Mouse (Mus musculus): ENCODE measurements around the gene Zfp84. TPM values are rescaled to one million over a fixed set of nuclear protein-coding genes. Genes with fewer than 3 reads are reported as not detected.

Gene Zfp84
- polyA plus RNA-seq, 2 experiments = 11.6 to 14.0 TPM

DNA sequence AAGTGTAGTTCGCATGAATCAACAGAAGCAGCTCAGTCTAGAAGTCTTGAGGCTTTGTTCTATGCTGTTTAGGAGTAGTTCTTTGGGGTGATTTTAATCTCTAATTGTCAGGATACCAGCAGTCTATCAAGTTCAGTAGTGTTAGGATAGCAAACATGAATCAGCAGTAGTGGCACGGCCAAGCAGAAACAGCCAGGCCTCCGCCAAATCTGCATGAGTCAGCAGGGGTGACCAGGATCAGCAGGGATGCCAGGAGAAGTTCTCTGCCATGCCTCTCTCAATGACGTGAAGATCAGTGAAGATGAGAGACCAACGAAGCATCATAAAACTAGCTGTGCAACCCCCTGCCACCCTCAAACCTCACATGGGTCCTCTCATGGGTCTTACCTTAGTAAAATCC, 7.9 kb upstream of the Zfp84 start:
- 80% methylated on average over 5 of the region's 5 CpGs for WGBS
- no peak overlapping the region for H3K4me3 ChIP-seq (replicated peaks; ENCODE audit: low read length)
- 0 out of 2 replicates have a peak, but pooled peaks cover 4% of the 10 kb centered on the region for H3K36me3 ChIP-seq (ENCODE audit: control insufficient read depth, insufficient read depth, low read length)
- H3K9me3 ChIP-seq (ENCODE audit: control insufficient read depth, low read length) = no peaks in the 10 kb centered on the region
- H3K4me2 ChIP-seq (replicated peaks; ENCODE audit: low read depth, low read length, severe bottlenecking) = no peak overlapping the region
- DNase-seq (ENCODE audit: low spot score) = no peak
- no peak overlapping the region for H3K9ac ChIP-seq (ENCODE audit: low read depth, low read length, severe bottlenecking)
- no peak for TF ChIP-seq POLR2A (IDR thresholded peaks at IDR 0.05; ENCODE audit: borderline replicate concordance, extremely low read depth, insufficient read depth, insufficient read length)
- no peak overlapping the region for H3K27ac ChIP-seq (replicated peaks; ENCODE audit: low read depth, low read length)
- H3K4me1 ChIP-seq (ENCODE audit: control insufficient read depth, insufficient read depth, low read length) = no peaks in the 10 kb centered on the region
- H3K27me3 ChIP-seq (ENCODE audit: control insufficient read depth, insufficient read depth, low read length) = no peaks in the 10 kb centered on the region
- no peak for ATAC-seq (ENCODE audit: low FRiP score, low read depth)

DNA sequence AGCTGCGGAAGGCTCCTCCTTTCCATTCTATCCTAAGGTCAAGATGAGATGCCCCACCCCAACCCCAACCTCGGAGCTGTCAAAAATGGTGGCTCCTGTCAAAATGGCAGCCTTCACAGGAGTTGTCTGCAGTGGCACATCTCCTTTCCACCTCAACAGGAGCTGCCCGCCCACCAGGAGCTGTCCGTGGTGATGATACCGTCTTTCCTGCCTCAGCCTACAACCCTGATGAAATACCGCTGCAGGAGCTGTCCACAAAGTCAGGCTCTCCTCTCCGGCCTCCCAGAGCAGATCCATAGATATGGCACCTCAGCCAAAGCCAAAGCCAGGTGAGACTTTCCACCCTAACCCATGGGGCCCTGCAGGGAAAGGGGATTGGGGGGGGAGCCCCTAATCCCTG, 3.6 kb upstream of the Zfp84 start:
- no peak overlapping the region for H3K9ac ChIP-seq (ENCODE audit: low read depth, low read length, severe bottlenecking)
- H3K27ac ChIP-seq (replicated peaks; ENCODE audit: low read depth, low read length) = no peak overlapping the region
- no peak for TF ChIP-seq POLR2A (IDR thresholded peaks at IDR 0.05; ENCODE audit: borderline replicate concordance, extremely low read depth, insufficient read depth, insufficient read length)
- no peaks in the 10 kb centered on the region for H3K27me3 ChIP-seq (ENCODE audit: control insufficient read depth, insufficient read depth, low read length)
- 78% methylated on average over 7 of the region's 7 CpGs for WGBS
- no peak overlapping the region for H3K4me2 ChIP-seq (replicated peaks; ENCODE audit: low read depth, low read length, severe bottlenecking)
- no peaks in the 10 kb centered on the region for H3K9me3 ChIP-seq (ENCODE audit: control insufficient read depth, low read length)
- H3K4me3 ChIP-seq (replicated peaks; ENCODE audit: low read length) = no peak overlapping the region
- peaks cover 4% of the 10 kb centered on the region for H3K4me1 ChIP-seq (ENCODE audit: control insufficient read depth, insufficient read depth, low read length)
- 0 out of 2 replicates have a peak, but pooled peaks cover 4% of the 10 kb centered on the region for H3K36me3 ChIP-seq (ENCODE audit: control insufficient read depth, insufficient read depth, low read length)
- no peak for DNase-seq (ENCODE audit: low spot score)
- ATAC-seq (ENCODE audit: low FRiP score, low read depth) = no peak

DNA sequence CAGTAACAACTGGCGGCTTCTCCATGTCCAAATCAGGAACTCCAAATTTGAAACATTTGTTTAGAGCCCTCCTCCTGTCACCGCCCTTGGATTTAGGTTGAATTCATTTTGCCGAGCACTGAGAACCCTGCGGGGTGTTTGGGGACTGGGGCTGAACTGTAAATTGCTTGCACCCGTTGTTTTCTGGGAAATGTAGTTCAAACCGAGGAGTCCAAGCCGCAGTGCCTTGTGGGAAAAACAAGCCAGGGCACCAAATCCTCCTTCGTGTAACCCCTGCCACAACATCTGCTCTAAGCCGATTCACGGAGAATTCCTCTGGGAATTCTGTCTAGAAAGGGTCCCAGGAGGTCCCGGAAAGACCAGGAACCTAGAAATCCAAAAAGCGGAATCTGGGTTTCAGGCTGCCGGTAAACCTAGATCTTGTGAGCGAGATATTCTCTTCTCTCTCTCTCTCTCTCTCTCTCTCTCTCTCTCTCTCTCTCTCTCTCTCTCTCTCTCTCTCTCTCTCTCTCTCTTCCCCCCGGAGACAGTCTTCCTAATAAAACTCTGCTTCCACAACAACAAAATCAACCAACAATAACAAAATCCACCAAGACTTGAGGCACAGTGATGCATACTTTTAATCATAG, 1.2 kb upstream of the Zfp84 start:
- Histone ChIP-seq H3K9ac (ENCODE audit: low read depth, low read length, severe bottlenecking) (peak overlapping the region; percentile 58), H3K4me3 (replicated peaks; ENCODE audit: low read length) (peak overlapping the region; percentile 63), H3K27me3 (ENCODE audit: control insufficient read depth, insufficient read depth, low read length) (no peaks in the 10 kb centered on the region), H3K36me3 (ENCODE audit: control insufficient read depth, insufficient read depth, low read length) (peaks cover 12% of the 10 kb centered on the region), H3K9me3 (ENCODE audit: control insufficient read depth, low read length) (no peaks in the 10 kb centered on the region), H3K4me1 (ENCODE audit: control insufficient read depth, insufficient read depth, low read length) (peaks cover 4% of the 10 kb centered on the region), H3K27ac (replicated peaks; ENCODE audit: low read depth, low read length) (0 out of 2 replicates have a peak overlapping the region, but pooled peaks have one; percentile 52), H3K4me2 (replicated peaks; ENCODE audit: low read depth, low read length, severe bottlenecking) (peak overlapping the region; percentile 82)
- ATAC-seq (ENCODE audit: low FRiP score, low read depth) (peak; percentile 74), DNase-seq (ENCODE audit: low spot score) (peak; percentile 89)
- TF ChIP-seq POLR2A (IDR thresholded peaks at IDR 0.05; ENCODE audit: borderline replicate concordance, extremely low read depth, insufficient read depth, insufficient read length) = 0 out of 2 replicates have a peak, but pooled peaks have one; percentile 12
- 2% methylated on average over 15 of the region's 15 CpGs for WGBS

DNA sequence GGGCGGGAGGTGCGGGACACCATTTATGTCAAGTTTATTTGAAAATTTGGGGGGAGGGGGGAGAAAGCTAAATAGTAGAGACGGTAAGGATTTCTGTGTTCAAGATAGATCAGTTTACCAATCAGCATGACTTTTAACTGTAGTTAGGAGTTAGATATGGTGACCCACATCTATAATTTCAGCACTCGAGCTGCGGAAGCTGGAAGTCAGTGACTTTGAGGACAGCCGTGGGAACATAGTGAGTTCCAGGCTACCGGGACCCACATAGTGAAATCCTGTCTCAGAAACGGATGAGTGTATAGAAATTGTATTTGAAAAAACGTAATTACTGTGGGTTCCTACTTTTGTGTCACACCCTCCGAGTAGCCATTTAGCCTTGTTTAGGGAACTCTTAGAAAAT, 628 bp downstream of the Zfp84 start:
- H3K36me3 ChIP-seq (ENCODE audit: control insufficient read depth, insufficient read depth, low read length) = peaks cover 30% of the 10 kb centered on the region
- H3K4me3 ChIP-seq (replicated peaks; ENCODE audit: low read length) = peak overlapping the region; percentile 63
- no peaks in the 10 kb centered on the region for H3K9me3 ChIP-seq (ENCODE audit: control insufficient read depth, low read length)
- ATAC-seq (ENCODE audit: low FRiP score, low read depth) (no peak), DNase-seq (ENCODE audit: low spot score) (no peak)
- TF ChIP-seq POLR2A (IDR thresholded peaks at IDR 0.05; ENCODE audit: borderline replicate concordance, extremely low read depth, insufficient read depth, insufficient read length) = no peak
- H3K4me2 ChIP-seq (replicated peaks; ENCODE audit: low read depth, low read length, severe bottlenecking) = peak overlapping the region; percentile 55
- H3K27ac ChIP-seq (replicated peaks; ENCODE audit: low read depth, low read length) = peak overlapping the region; percentile 82
- WGBS = 8% methylated on average over 10 of the region's 10 CpGs
- H3K4me1 ChIP-seq (ENCODE audit: control insufficient read depth, insufficient read depth, low read length) = peaks cover 4% of the 10 kb centered on the region
- no peaks in the 10 kb centered on the region for H3K27me3 ChIP-seq (ENCODE audit: control insufficient read depth, insufficient read depth, low read length)
- peak overlapping the region; percentile 65 for H3K9ac ChIP-seq (ENCODE audit: low read depth, low read length, severe bottlenecking)

DNA sequence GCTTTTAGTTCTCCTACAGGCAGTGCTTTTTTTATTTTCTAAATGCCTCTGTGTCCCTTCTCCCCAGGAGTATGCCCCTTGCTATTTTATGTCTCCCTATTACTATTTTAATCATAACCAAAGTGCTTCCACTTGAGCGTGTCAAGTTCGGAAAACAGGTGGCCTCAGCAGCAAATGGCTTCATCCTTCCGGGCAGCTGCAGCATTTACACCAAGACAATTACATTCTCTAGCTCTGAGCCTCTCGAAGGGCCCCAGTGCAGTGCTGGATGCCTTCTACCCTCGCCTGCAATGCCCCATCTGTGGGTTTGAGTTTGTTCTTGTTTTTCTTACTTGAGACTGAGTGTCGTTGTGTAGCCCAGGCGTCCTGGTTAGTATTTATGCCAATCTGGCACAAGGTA, 5.2 kb downstream of the Zfp84 start:
- peaks cover 4% of the 10 kb centered on the region for H3K4me1 ChIP-seq (ENCODE audit: control insufficient read depth, insufficient read depth, low read length)
- no peaks in the 10 kb centered on the region for H3K27me3 ChIP-seq (ENCODE audit: control insufficient read depth, insufficient read depth, low read length)
- H3K4me3 ChIP-seq (replicated peaks; ENCODE audit: low read length) = no peak overlapping the region
- H3K36me3 ChIP-seq (ENCODE audit: control insufficient read depth, insufficient read depth, low read length) = peaks cover 71% of the 10 kb centered on the region
- no peak overlapping the region for H3K9ac ChIP-seq (ENCODE audit: low read depth, low read length, severe bottlenecking)
- DNase-seq (ENCODE audit: low spot score) (peak; percentile 30), ATAC-seq (ENCODE audit: low FRiP score, low read depth) (peak; percentile 61; the same call in 1 of the 2 replicates)
- WGBS = 86% methylated on average over 7 of the region's 7 CpGs
- no peak overlapping the region for H3K27ac ChIP-seq (replicated peaks; ENCODE audit: low read depth, low read length)
- no peak for TF ChIP-seq POLR2A (IDR thresholded peaks at IDR 0.05; ENCODE audit: borderline replicate concordance, extremely low read depth, insufficient read depth, insufficient read length)
- no peak overlapping the region for H3K4me2 ChIP-seq (replicated peaks; ENCODE audit: low read depth, low read length, severe bottlenecking)
- H3K9me3 ChIP-seq (ENCODE audit: control insufficient read depth, low read length) = no peaks in the 10 kb centered on the region

Measured in limb, embryonic 14.5 days (tissue).